Mouse (Mus musculus) urinary bladder, postnatal 4 days (tissue): ENCODE data around the gene Filip1.
A peak's percentile ranks its signal among the peaks of the same experiment; 100 is the strongest.

Experiments
- DNase-seq, 2 experiments: peaks; one replicate each; pipeline ENCODE4 v3.0.0; 2021 to 2022; ENCODE audit warnings: low spot score in 2 of 2

Gene Filip1

DNA sequence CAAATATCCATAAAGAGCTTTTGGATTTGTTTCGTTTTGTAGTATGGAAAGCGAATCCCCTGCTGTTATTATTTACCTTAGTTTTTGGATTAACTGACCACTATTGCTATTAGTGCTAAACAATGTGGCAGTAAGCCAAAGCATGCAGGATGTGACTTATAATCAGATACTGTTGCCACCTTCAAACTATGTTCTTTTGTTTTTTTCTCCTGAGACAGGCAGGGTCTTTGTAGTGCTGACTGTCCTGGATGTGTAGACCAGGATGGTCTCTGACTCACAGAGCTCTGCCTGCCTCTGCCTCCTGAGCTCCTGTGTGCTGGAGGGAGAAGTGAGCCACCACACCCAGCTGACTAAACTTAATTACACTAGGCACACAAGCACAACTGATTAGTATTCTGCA, 33.4 kb downstream of the Filip1 start:
- no peak for DNase-seq

DNA sequence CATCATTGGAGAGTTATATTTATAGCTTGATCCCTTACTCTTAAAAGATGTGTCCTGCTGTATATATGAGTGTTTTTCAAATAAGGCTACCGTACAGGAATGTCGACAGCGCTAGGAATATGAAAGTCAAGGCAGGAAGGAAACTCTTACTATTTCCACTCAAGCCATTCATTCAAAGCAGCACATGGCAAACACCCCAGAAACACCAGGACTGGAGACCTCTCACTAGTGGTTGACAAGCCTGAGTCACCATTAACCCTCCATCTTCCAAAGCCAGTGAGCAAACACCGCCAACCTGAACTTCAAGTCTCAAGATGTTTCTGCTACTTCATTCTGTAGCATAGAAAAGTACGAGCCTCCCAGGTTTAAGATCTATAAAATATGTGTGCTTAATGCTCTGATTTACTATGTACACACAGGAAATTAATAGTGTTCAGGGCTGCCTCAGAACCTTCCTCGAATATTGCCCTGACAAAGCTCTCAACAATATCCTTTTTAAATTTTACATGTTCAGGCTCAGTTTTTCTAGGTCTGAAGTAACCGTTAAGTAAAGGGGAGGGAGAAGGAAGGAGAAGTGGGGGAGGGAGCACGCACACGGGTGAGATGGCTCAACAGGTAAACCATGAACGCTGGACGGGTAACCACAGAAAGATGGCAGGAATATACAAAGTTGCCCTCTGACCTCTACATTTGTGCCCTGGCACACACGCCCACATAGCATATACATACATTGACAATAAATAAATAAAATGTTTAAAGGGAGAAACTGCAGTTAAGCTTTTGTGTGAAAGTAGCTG, 34.2 kb downstream of the Filip1 start:
- no peak for DNase-seq

DNA sequence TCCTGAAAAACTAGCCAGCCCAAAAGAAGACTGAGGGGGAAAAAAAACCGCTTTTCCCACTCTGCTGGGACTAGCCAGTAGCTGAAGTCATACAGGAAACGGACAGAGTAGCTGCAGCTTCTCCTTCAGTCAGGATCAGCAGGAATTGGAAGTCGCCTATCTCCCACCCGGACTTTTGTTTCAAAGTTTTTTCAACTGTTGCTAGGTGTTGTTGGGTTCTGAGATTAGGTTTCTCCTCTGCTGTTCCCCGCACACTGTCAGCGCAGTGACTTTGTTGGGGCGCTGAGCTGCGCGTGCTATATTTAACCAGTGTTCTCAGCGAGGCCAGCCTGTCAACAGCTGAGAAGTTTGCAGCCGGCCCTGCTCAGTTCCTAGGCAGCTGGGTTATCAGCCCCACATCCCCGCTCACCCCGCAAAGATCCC, 35.1 kb downstream of the Filip1 start:
- DNase-seq = peak in 1 of 2 experiments; percentile 36

DNA sequence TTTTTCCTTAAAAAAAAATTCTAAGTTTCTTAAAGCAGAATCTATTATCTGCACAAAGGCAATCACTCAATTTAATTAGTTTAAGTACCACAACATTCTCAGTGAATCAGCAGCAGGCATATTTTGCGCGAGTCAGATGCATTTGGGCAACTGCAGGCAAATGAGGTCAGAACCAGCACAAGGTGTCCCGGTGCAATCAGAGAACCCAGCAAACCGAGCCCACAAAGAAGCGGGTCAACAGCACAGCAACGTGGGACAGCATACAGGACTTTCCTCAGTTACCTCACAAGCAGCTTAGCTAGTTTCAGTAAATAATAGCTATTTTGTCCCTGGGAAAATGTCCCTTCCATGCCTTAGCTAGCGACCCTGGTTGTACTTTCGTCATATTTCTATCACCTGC, 35.9 kb downstream of the Filip1 start:
- DNase-seq = no peak

DNA sequence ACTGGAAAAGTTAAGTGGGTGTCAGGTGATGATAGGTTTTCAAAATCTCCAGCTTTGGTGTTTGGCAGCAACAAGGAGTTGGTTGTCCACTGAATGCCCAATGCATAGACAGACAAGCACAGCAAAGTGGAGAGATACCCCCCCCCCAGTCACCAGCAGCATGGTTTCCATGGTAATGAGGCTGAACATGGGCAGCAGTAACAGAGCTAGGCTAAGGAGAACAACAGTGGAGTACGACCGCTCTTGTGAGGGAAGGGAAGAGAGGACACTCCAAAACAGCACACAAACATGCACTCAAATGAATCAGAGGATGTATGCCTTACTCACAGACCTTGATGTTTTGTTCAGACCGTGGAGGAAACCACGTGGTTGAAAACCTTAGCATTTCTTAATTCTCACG, 37.5 kb downstream of the Filip1 start:
- no peak for DNase-seq

DNA sequence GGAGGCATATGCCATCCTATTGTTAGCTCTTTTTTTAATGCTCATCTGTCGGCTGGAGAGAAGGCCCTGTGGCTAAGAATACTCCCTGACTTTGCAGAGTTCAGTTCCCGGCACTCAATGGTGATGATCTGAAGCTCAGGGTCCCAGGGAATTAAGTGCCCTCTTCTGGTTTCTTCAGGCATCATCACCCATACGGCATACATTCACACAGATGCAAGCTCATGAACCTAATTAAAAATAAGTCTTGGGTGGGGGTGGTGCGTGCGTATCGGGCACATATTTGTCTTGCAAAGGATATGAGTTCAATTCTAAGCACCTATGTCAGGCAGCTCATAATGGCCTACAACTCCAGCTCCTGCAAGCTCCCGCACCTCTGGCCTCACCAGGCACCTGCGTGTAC, 39.1 kb downstream of the Filip1 start:
- DNase-seq = no peak

DNA sequence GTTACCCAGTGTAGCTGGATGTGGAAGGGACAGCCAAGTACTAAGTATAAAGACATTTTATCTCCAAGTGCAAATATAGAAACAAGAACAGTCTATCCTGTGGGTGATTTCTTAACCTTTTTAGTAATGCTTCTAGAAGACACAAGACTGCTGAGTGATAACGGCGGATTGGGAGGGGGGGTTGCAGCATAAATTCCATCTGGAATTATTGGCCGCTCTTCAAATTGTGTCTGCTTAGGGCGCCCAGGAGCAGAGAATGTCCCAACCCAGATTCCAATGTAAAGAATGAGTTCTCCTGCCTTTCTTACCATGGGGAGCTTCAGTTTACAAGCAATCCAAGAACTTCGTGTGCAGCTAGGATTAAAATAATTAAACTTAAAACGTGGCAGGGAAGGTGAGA, 39.9 kb downstream of the Filip1 start:
- DNase-seq = no peak

DNA sequence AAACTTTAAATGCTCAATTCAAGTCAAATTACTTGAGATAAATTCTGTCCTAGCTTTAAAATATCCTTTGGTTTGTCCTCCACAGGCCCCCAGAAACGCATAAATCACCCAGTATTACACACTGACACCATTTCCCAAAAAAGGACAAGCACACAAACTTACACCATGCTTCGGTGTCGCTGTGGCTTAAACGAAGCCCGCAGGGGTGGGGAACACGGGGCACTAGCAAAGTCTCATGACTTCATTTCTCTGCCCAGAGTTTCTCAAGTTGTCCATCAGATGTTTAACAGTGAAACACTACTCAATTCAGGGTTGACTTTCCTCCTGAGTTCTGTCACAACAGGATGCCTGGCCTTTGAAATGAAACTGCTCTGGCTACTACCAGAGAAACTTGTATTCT, 41.0 kb downstream of the Filip1 start:
- no peak for DNase-seq

DNA sequence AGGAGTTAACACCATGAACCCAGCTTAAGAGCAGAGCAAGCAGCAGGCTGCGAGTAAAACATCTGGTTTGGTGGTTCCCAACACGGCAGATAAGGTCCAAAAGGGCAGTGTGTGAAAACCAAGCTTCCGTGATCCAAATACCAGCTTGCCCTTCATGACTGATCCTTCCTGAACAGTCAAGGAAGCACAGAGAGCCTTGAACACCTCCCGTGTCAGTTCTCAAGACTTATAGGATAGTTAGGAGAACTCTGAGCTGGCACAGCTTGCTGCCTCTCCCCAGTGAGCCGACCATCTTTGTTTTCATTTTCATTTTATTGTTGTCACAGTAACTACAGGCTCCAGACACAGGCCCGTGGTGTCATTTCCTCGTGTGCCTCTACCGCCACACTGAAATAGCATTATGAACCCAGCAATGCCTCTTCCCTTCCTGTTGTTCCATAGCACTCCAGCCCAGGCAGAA, 42.0 kb downstream of the Filip1 start:
- no peak for DNase-seq

DNA sequence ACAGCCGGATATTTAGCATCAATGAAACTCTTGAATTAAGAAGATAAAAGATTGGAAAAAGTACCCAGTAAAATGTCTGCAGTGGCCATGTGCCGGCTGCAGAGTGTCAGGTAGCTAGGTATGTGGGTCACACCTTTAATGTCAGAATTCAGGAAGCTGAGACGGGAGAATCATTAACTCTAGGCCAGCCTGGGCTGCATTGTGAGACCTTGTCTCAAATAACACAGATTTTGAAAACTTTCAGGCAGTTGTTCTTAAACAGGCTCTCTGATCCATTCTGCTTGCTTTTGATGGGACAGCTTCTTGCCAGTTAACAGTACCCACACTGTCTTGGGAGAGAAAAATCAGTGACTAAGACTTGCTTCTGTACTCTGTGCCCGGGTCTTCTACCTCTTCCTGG, 43.1 kb downstream of the Filip1 start:
- no peak for DNase-seq

DNA sequence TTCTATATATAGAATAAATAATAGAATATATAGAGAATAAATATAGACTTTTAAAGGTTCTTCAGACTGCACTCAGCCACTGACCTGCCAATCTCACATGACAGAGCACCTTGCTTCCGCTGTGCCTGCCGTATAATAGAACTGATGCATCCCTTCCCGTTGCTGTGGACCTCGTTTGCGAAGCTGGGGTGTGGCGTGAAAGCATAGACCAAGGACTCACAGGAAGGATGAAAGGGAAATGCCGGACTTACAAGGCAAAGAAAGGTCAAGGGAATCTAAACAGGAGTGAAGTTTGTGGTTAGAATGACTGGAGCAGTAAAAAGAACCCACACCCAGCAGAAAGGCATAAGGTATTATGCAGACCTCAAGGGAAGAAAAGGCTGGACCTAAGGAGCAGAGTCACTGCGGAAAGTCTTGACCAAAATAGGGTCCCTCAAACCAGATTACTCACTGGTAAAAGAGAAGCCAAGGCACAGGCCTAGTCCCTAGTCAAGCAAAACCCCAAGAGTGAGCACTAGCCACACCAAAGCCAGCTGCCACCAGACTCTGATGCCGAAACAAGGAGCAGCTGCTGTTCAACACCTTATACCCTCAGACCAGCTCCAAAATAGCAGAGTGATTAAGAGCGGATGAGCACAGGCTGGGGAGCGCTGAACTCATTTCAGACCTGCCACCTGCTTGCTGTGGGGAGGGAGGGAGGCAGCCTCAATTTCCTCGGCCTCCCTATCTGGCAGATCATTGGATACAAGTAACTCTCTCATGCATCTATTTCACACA, 45.8 kb downstream of the Filip1 start:
- DNase-seq = no peak

DNA sequence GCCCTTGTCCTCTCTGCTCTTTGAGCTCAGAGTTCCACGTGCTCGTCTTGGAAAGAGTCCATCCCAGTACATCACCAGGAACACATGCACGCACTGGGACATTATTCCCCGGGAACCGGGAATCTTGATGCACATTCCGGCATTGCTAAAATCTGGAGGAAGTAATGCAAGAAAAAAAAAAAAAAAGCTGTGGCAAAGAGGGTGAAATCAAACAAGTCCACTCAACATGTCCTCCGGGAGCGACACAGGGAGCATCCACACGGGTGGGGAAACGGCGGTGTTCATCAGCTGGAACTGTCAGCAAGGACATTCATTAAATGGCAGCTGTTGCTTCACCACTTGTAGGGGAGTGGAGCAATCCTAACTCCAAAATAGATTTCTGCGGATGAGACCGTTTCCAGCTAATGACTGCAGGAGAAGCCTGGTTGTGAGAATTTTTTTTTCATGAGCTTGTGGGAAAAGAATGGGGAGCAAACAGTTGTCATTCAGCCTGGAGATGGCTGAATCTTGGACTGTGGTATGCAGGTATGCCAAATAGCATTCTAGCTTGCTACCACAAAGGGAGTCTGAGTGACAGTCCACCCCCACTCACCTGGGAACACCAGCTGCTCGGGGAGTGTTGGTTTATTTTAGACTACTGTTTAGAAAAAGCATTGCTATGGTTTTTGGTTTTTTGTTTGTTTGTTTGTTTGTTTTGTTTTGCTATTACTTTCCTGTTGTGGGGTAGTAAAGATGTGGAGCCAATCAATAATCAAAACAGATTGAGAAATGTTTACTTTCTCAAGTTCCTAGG, 46.9 kb downstream of the Filip1 start:
- no peak for DNase-seq

DNA sequence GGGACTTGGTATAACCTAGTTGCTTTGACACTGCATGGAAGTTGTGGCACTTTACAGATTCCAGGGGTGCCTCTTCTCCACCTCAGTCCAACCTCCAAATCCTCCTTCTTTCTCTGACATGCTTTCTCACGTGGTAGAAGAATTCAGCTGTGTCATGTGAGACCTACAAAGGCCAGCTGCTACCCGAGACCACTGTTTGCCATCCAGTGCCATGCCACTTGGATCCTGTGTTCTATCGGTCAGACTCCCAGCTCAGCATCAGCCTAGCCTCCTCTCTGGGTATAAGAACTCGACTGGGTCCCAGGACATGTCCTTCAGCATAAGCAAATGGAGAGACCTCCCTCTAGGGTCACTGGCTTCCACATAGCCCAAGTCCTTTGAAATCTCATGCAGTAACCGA, 47.6 kb downstream of the Filip1 start:
- no peak for DNase-seq

DNA sequence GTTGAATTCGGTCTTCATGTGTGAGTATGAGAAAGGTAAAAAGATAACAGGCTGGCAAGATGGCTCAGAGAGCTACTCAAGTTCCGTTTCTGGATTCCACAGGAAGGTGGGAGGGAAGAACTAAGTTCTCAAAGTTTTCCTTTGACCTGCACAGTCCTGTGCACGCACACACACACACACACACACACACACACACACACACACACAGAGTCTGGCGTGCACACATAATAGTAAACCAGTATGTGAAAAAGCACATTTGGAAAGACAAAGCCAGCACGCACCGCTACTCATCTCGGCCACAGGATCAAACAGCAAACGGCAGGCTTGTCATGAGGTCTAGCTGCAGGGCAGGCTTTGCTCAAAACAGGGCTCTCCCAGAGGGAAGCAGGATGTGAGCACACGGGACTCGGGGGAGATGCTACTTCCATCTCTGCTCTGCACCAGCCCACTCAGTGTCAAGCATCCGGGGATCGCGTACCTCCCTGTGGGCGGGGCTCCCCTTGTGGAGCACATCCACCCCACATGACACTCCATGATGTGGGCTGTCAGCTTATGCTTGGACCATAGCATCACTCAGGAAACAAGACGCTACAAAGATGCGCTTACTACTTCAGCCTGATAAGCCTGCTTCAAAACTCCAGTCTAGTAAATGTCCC, 50.9 kb downstream of the Filip1 start:
- DNase-seq = peak in 1 of 2 experiments; percentile 63

DNA sequence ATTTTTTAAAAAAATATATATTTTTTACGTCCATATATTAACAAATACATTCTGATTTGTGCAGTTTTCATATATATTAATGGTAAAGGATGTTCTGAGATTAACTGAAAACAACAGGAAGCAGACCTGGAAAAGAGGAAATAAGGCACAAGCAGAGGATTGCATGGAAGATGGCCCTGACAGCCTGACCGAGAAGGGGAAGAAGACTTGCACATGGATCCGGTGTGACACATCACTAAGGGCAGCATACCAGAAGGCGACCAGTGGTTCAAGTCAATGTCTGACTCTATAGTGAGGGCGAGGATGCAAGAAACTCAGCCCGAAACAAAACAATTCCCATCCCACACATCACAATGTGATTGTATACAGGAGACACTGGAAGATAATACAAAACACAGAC, 52.2 kb downstream of the Filip1 start:
- DNase-seq = no peak

DNA sequence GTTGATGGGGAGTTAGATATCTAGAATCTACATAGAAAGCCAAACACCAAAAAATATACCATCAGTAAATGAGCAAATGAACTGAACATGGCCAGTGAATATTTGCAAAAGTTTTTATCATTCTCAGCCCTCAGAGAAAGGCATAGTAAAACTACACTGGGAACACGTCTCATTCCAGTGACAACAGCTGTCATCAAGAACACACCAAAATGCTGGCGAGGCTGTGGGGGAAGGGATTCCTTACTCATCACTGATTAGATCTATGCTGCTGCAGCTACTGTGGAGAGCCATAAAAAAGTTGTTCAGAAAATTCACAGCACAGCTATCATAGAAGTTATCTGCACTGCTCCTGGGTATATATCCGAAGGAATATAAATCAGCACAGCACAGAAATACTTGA, 54.3 kb downstream of the Filip1 start:
- no peak for DNase-seq

DNA sequence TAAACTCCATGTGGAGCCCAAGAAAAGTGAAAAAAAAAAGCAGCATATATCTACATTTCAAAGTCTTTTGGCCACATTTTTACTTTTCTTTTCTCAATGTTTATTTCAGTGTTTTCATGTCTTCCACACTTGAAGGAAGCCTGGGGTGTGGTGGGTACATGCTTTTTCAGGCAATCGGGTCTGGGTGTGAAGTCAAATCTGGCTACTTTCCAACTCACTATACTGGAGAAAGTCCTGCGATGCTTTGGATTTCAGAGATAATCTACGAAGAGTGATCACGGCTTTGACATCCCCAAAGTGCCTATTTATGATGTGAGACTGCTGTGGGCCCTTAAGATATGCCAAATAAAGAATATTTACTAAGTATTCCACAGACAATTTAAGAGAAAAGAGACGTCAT, 57.7 kb downstream of the Filip1 start:
- DNase-seq = no peak

DNA sequence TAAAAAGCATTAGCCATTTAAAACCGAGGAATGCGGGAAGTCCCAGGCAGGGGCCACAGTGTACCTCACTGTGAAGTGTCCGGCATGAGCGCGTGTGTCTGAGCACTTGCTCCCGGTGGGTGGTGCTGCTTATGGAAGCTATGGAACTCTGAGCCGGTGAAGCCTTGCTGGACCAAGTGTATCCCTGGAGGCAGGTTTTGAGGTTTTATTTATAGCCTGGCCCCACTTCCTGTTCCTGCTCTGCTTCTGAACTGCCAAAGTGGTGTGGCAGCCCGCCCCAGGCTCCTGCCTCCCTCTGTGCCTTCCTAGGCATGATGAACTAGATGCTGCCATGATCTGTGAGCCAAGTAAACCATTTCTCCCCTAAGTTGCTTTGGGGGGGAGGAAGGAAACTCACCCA, 60.7 kb downstream of the Filip1 start:
- DNase-seq = no peak

DNA sequence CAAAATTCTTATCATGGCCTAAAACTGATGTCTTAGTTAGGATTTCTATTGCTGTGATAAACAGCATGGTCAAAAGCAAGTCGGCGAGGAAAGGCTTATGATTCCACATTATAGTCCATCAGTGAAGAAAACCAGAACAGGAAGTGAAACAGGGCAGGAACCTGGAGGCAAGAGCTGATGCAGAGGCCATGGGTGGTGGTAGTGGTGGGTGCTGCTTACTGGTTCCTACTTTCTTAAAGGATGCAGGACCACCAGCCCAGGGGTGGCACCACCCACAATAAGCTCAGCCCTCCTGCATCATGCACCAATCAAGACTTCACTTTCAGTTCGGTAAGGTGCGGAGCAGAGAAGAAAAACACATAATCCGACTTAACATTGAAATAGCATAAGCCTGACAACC, 61.3 kb downstream of the Filip1 start:
- no peak for DNase-seq

DNA sequence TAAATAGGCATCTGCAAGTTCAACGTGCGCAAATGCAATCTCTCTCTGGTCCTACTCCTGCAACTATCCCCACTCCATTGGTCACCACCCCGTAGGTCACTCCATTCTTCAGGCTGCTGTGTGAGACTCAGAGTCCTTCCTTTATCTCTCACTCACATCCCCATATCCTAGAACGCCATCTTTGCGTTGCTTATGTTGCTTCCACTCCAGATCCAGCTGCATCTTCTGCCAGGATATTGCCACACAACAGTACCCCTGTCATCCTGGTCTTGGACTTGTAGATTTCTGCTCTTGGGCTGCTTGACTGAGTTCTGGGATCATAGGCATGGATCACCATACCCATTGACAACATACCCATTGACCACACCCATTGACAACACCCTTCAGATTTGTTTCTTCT, 62.0 kb downstream of the Filip1 start:
- no peak for DNase-seq

DNA sequence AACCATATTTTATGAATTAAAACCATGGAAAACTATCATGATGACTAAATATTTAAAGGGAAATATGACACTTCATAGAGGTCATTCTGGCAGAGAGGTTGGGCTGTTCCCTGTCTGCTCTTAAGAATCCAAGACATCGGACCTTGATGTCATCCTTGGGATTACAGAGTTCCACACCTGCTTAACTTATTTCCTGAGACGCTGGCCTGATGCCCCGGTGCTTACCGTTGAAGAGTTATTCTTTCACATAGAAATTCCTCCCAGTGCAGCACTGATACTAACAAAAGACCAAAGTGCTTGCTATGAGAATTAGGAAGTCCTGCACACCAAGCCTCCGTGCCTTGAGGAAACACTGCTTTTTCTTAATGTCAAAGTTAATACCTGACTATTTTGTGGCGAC, 62.6 kb downstream of the Filip1 start:
- DNase-seq = no peak

DNA sequence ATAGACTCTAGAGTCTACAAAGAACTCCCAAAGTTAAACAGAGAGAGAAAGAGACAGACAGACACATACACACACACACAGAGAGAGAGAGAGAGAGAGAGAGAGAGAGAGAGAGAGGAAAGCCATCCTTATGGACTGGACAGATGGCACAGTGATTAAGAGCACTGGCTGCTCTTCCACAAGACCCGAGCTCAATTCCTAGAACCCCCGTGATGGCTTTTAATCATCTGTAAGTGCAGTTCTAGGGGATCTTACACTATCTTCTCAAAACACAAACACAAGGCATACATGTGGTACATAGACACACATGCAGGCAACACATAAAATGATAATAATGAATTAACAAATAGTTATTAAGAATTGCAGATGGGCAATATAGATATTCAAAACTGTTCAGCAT, 64.3 kb downstream of the Filip1 start:
- DNase-seq = no peak
